Mouse (Mus musculus) brain, embryonic 14.5 days (tissue): Measurements from ENCODE around the gene 4930550C14Rik.

ENCODE experiments used
- CTCF ChIP-seq: fragments of 200-500 bp; IDR thresholded peaks from 2 replicates; pipeline ENCODE4 v1.5.1; 2012; ENCODE audit warnings: inconsistent platforms, mild to moderate bottlenecking, moderate library complexity, borderline replicate concordance; ENCODE audit not compliant: insufficient read depth, insufficient read length; ENCODE audit errors: extremely low read depth
- POLR2A ChIP-seq: fragments of 200-500 bp; IDR thresholded peaks from 2 replicates; pipeline ENCODE4 v1.6.1; 2012; ENCODE audit warnings: mild to moderate bottlenecking, inconsistent platforms, borderline replicate concordance; ENCODE audit not compliant: poor library complexity, insufficient read depth, insufficient read length, severe bottlenecking; ENCODE audit errors: extremely low read depth

DNA sequence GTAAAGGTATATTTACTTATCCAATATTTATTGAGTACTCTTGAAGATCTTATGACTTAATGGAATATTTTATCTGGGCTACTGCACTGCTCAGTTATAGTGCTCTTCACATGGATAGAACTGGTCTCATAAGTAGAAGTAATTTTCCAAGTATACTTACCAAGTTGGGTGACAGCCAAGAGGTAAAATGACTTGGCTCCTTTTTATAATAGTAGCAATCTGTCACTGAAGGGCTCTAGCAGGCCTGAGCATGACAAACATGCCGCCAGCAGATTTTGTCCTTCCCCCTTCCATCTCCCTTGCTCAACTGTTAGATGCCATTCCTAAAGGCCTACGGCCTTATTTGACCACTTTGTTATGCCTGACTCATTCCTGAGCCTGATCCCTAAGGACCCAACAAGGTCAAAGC is 6.8 kb downstream of the 4930550C14Rik start:
- TF ChIP-seq POLR2A (no peak), CTCF (no peak)
